Mouse (Mus musculus) c-Kit-positive CD71-positive TER-119-positive erythroid progenitor cells, embryonic 14.5 days (primary cell): Measurements from ENCODE around the gene Lamp1.

Experiments
- DNase-seq: peaks from one replicate; pipeline ENCODE4 v3.0.0-alpha.2; 2013; ENCODE audit warnings: low spot score

Gene Lamp1

DNA sequence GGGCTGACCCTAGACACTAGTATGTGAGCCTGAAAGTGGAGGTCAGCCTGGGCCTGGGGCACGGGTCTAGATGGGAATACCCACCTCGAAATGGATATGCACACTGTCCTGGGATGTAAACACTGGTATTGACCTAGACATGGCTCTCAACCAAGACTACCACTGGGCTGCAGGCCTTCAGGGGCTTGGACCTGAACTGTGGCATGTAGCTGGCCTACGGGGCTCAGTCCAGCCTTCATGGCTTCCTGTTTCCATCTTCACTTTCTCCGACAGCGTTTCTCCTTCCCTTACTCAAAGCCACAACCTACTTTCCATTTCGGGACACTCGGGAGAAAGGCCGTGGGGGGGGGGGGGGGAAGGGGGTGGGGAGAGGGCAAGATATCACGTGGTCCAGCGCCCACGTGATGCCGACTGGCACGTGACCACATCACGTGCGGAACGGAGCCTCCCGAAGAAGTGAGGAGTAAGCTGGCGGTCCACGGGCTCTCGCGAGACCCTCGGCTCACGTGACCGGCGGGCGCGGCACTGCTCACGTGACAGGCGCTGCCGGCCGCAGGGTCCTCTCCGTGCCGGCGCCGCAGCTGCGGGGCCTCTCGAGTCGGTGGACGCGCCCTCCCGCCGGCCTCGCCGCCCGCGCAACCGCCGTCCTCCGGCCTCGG, at the start of gene Lamp1:
Gene Lamp1, plus strand, starts transcription at position 444 of the 659 bp plus-strand sequence.
- peak; percentile 95 for DNase-seq

DNA sequence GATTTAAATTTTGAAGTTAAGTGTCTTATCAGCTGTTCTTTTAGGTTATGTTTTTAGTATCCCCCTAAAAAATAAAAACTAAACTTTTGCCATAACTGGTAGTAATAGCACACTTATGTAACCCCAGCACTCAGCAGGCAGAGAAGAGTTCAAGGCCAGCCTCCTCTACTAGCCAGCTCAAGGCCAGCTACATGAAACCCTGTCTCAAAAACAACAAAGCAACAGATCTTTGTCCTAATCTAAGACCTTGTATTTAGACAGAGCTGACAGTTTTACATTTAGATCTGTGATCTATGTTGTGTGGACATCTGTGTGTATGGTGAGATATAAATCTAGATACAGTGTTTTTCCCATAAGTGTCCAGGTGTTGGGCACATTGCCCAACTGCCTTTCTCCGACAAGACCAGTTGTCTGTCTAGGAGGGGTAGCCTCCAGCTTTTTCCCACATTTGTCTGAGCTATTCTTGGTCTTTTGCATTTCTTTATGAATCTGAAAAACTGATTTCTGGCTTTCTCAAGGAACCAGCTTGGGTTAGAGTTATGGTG, 49.5 kb upstream of the Lamp1 start:
- DNase-seq, result no peak

DNA sequence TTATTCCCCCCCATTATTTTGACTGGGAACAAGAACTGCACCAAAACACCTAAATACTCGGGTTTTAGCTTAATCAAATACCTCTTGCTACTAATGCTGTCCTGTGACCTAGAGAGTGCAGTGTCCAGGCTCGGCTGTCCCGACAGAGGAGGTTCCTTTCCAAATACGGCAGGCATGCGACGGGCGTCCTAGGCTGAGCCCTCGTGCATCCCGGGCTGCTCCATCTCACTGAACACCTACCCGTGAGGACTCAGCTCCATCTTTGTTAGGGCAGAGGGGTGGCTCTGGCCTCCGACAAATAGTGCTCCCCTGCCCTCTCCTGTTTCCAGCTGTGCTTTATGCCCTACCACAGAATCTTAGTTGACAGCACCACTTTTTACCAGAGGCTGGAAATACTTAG, 47.0 kb upstream of the Lamp1 start:
- no peak for DNase-seq

DNA sequence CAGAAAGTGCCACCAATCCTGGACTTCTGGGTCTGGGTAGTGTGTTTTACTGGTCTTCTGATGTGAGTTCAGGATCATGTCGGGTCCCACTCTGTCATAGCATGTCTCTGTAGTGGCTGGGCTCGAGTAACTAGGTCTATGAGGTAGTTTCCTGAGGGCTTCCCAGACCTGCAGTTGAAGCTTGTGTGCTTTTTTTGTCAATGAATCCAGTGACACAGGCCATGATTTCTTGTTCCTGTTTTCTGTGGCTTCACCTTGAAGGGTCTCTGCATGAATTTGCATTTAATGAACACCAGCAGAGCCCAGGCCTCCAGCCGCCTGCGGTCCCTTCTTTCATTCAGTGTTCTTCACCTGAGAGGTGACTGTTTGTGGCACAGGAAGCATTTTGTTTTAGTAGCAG, 45.7 kb upstream of the Lamp1 start:
- DNase-seq, result no peak

DNA sequence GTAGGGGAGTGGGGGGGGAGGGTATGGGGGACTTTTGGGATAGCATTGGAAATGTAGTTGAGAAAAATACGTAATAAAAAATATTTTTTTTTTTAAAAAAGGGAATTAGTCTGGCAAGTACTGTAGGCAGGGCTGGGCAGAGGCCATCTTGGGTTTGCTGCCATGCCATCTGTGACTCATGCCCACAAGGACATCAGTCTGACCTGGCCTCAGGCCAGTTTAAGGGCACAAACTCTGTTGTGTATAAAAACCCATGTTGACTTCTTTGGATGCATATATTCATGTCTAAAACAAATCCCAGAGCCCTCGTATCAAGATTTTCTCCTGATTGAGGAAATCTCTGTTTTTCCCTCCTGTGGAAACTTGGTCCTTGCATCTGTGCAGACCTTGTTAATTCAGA, 41.9 kb upstream of the Lamp1 start:
- no peak for DNase-seq

DNA sequence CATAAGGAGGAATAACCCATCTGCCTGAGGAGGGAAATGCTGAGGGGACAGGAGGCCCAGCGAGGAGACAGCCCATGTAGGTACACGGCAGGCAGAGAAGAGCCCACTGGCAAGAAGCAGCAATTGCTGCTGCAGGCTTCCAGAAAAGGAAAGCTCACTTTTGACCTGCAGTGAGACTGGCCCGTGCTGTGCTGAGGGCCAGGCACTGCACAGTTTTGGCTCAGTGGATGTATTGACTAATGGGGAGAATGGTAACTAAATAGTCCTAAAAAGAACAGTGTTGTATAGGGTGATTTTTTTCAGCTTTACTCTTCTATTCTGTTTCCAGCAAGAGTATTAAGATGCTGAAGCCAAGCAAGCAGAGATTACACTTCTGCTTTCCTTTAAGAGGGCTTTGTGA, 40.4 kb upstream of the Lamp1 start:
- DNase-seq, result no peak

DNA sequence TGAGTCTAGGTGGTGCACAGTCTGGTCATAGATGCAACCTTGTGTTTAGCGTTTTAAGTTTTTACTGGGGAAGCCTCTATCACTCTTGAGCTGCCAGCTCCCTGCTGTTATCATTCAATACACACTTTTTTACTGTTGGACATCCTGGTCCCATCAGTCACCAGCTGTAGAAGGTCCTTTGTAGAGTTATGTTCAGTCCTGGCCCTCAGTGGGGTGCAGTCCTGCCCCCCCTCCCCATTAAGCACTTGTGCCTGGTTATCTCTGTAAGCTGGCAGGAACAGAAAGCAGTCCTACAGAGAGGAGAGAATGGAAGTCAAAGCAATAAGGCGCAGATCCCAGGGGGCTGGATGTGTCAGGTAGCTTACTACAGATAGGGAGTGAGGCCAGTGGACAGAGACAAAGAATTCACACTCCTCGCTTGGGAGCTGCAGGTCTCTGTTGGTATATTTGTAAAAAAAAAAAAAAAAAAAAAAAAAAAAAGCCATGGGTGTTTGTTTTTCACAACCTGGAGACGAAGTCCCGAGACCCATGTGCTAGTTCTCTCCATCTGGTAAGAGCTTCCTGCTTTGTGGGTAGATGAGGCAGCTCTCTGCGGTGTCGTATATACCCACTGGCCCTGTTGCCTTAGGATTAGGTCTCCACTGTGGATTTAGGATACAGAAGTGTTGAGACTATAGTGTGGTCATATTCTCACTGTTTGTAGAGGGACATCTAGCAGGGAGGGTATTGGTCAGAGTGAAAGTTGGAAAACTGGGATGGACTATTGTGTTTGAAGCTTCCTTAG, 37.9 kb upstream of the Lamp1 start:
- peak; percentile 51 for DNase-seq

DNA sequence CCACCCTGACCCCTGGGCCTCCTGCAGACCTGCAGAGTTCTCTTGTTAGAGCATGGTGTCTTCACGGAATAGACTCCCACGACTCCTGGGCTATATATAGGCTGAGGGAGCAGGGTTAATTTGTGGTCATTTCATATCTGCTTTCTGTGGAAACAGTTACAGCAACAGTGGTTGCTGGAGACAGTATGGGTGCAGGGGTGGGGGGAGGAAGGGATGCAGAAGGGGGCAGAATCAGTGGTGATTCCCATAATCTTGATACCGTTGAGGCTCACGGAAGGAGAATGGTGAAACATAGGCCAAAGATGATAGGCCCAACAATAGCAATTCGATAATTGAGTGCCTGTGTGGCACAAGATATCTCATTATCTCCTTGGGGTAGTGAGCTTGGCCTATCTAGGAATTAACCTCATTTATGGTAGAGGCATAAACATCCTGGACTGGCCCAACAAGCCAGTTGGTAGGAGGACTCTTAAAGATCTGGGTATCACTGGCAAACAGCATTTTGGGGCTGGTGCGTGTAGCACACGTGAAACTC, 36.0 kb upstream of the Lamp1 start:
- no peak for DNase-seq

DNA sequence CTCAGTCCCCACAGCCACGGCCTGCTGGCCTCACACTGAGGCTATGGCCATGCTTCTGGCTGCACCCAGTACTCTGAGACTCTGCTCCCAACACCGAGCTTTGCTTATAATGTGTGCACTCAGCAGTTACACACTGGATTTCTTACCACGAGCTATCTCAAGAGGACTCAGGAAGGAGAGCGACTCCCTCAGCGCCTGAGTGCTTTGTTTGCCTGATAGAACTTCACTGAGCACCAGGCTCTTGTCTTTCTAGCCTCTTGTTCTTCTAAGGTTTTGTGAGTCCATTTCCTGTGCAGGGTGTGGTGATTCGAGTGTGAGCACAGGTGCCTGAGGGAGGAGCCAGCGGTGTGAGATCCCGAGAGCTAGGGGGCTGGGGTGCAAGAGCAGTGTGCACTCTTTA, 34.1 kb upstream of the Lamp1 start:
- DNase-seq, result no peak

DNA sequence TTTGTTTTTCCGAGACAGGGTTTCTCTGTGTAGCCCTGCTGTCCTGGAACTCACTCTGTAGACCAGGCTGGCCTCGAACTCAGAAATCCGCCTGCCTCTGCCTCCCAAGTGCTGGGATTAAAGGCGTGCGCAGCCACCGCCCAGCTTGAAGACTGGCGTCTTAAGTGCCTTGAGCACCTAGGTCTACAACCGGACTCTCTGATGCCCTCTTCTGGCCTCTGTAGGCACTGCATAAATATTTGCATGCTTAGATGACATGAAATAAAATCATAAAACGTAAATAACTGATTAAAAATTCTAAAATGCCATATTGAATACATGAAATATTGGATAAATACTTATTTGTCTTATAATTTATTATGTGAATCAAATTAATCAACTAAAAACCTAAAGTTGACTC, 26.7 kb upstream of the Lamp1 start:
- DNase-seq, result peak; percentile 68

DNA sequence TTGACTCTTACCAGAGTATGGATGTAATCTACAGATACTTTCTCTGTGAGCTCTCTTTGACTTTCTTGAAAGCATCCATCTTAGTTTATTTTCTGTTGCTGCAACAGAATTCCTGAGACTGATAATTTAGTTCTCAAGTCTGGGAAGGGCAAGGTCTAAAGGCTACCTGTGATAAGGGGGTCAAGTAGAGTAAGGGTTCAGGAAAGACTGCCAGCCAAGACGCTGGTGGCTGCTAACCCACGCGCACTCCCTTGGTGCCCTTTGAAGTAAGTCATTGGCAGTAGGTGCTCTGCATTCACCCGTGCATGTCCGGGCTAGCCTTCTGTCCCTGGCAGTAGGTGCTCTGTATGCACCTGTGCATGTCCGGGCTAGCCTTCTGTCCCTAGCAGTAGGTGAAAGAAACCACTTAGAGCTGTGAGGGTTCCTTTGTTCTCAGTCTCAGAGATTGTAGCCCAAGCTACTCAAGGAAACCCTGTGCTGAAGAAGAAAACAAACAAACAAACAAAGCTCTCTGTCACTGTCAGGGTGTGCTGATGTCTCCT, 19.2 kb upstream of the Lamp1 start:
- DNase-seq, result no peak

DNA sequence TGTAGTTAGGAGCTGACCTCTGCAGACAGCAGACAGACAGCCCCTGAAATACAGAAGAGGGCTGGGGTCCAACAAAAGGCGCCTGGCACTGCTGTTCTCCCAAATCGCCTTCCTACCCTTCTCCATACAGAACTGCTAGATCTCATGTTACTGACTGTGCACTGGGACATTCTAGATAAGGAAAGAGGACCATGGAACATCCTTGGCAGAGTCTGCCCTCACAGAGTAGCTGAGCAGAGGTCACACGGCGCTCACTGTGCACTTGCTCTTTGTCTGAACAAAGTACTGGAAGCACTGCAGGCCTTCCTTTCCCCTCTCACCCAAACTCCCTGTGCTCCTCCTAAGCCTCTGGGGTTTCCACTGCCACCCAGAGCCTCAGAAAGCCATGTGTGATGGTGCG, 17.3 kb upstream of the Lamp1 start:
- no peak for DNase-seq

DNA sequence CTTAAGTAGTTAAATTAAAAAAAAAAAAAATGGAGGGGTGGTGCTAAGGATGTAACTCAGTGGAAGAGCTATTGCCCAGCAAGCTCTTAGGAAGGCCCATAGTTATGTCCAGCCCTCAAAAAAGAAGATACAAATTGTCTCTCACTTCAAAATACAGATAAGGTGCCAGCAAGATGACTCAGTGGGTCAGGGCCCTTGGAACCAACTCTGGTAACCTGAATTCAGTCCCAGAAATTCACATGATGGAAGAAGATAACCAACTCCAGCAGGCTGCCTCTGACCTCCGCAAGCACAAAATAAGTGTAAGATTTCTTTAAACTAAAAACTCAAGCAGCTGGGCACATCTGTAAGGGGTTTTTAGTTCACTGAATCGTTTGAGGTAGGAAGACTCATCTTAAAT, 10.5 kb upstream of the Lamp1 start:
- no peak for DNase-seq

DNA sequence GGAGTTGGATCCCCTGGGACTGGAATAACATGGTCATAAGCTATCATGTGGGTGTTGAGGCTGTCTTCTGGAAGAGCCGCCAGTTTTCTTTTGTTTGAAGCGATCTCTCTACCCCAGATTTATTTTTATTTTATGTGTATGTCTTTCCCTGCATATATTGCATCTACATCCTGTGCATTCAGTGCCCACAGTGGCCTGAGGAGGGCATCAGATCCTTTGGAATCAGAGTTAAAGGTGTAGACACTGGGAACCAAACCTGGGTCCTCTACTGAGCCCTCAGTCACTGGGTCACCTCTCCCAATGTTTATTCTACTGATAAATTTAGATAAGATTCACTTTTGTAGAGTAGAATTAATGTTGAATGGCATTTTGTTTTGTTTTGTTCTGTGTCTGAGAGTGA, 9.7 kb upstream of the Lamp1 start:
- no peak for DNase-seq

DNA sequence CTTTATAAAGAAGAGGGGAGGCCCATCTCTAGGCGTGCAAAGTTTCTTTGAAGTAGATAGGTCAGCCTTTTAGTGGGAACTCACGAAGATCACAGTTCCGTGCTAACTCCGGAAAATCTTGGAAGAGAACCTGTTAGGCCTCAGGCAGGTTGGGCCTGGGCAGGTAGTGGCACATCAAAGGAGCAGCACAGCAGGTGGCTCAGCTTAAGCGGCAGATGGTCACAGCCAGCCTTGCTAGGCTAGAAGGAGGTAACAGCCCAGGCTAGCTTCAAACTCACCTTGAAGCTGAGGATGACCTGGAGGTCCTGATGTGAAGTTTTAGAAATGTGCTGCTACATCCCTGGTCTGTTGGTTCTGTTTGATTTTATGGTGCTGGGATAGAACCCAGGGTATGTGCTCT, 9.1 kb upstream of the Lamp1 start:
- no peak for DNase-seq

DNA sequence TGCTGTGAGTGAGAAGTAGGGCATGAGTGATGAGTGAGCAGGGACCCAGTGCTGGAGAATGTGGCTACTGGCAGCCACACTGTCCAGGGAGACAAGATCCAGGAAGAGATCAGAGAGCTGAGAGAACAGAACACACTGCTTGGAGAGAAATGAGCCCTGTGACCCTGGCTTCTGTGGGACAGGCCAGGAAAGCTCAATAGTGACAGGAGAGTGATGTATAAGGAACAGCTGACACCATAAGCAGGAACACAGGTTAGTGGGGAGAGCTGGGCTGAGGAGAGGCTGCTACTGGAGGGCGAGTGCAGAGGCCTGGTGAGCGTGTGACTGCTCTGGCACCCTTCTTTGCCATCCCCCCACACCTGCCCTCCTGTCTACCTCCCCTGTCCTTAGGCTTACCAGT, 8.0 kb upstream of the Lamp1 start:
- DNase-seq, result no peak

DNA sequence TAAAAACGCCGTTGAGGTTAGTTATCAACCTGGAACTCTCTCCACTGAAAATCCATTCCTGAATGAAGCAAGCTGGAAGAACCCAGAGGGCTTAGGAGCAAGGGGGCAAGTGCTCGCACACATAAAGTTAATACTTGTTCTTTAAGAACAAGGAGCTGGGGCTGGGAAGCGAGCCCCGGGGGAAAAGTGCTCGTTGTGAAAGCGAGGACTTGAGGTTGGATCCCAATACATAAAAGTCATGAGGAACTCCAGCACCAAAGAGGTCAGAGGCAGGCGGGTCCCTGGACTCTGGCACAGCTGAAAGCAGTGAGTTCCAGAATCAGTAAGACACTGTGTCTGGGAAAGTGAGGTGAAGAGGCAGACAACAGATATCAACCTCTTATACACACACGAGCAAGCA, 4.9 kb upstream of the Lamp1 start:
- DNase-seq, result no peak

DNA sequence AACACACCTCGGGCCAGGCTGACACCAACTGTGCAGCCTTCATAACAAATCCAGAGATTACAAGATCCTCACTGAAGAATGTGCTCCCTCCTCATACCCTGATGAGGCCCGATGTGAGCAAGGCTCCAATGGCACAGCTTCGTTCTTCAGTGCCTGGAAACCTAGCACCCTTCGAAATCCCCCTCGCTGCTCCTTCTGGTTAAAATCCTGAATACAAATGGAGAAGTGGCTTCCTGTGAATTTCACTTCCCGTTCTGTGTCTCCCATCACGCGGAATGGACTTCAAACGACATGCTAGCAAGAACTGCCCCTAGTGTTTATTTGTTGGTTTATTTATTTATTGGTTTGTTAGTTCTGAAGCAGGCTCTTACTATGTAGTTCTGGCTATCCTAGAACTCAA, 3.6 kb upstream of the Lamp1 start:
- DNase-seq, result no peak

DNA sequence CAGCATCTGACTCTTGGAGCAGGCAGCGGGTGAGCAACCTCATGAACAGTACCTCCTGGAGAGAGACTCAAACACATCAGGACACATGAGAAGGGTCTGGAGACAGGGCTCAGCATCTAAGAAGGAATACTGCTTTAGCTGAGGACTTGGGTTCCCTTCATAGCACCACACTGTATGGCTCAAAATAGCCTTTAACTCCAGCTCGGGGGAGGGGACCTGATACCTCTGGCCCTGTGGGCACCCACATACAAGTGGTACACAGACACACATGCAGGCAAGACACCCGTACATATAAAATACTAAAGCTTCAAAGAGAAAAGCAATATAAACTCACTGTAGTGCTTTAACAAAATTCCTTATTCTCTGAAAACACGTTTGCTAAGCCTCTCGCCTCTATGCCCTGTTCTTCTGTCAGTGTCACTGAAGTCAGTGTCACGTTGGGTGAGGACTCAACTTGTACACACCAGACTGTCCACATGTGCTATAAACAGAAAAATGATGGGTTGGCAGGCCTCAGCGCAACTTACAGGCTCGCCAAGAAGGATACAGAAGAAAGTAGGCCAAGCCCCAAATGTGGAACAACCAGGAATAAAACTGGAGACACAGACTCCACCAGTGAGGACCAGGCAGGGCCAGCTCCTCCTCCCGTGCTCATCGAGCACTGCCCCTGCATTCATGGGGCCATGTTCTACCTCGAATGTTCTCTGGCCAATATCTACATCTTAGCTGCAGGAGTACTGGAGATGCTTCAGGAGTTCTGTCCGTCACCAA, 2.4 kb upstream of the Lamp1 start:
- no peak for DNase-seq

DNA sequence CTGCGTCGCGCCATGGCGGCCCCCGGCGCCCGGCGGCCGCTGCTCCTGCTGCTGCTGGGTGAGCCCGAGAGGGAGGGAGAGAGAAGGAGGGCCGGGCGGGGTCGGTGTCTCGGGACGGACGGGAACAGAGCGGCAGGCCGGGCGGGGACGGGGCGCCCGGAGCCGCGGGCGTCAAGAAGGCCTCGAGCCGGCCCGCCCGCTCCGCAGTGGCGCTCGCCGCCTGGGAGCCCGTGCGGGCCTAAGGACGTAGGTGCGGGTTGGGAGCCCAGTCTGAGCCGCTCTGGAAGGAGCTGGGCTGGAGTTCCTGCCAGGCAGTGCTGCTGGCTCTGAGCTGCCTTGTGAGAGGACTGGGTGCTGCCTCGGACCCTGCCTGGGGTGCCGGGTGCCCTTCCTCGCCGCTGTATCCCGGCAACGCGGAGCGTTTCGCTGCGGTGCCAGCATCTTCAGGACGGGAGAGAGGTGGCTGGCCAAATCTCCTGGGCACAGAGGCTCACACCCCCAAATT, 468 bp downstream of the Lamp1 start:
- peak; percentile 27 for DNase-seq

DNA sequence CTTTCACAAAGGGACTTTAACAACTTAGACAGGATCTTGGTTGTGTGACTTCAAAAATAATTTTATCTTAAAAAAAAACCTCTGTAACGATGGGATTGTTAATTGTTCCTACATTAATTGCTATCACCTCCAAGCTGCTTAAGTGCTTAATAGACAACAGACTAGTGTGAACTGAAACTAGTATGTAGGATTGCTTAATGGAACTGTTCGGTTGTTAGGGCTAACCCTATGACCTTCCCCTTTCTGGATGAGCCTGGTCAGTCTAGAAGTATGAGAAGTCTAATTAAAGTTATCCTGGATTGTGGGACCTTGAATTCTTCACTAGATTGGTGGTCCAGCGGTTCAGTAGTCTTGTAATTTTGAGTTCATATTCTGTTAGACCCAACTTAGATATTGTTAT, 1.7 kb downstream of the Lamp1 start:
- no peak for DNase-seq

DNA sequence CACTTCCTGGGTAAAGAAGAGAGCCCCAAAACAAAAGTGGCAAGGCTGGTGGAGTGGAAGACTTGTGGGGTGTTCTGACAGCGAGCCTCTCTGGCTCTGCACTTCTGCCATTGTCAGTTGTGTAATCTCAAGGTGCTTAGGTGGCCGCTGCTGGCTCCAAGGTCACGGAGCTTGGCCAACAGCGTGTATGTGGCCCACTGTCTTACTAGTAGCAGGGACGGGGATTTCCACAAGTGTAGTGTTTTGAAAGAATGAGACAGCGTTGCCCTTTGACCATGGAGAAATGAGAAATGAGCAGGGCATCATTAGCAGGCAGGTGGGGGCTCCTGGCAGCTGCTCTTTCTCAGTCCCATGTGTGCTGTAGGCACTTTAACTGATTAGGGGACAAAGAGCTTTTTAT, 3.1 kb downstream of the Lamp1 start:
- no peak for DNase-seq
